Mouse (Mus musculus) embryonic fibroblast, embryonic 13.5 days (primary cell): ENCODE measurements around the gene Pink1.

Experiments used
- CTCF ChIP-seq: IDR thresholded peaks from 2 replicates; pipeline ENCODE4 v1.5.1; 2011; ENCODE audit warnings: mild to moderate bottlenecking, control low read depth, low read length, moderate library complexity, borderline replicate concordance; ENCODE audit not compliant: insufficient read depth
- POLR2A ChIP-seq: IDR thresholded peaks from 2 replicates; pipeline ENCODE4 v1.6.1; 2011; ENCODE audit warnings: low read depth, mild to moderate bottlenecking, control low read depth, low read length, moderate library complexity

GRCm38 (mm10) chr4:138353438-138354171 is 27.5 kb upstream of the Pink1 start:
- no peak for TF ChIP-seq CTCF
- TF ChIP-seq POLR2A = no peak
